Mouse (Mus musculus) NIH3T3 (cell line): ENCODE data around the gene Spta1.

Experiments
- DNase-seq: peaks from one replicate; pipeline ENCODE4 v3.0.0-alpha.2; 2012; ENCODE audit warnings: low read depth

Gene Spta1

DNA sequence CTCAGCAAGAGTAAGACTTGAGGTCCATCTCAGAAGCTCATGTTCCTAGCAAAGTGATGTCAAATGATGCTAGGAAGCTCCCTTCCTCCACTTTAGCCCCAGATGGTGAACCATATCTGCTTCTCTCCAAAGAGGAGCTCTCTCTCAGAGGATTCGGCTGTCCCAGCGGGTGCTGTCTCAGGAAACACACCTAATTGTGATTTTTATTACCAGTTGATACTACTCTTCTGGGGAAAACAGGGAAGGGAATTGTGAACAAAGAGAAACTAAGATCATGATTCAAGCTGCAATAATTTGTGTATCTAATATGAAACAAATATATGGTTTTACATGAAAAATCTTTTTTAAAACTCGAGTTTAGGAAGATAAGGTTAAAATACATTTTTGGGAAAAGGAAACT lies 79.4 kb downstream of the Spta1 start, which contains the start of gene Olfr419:
Olfr419 (minus strand) TSS at position 101 of the 400 bp plus-strand sequence.
- no peak for DNase-seq

- no peak for DNase-seq
Observed at GRCm38 (mm10) chr1:174267816-174268215, 95.2 kb downstream of the Spta1 start.

GRCm38 (mm10) chr1:174269162-174269561 lies 96.6 kb downstream of the Spta1 start:
- no peak for DNase-seq

DNA sequence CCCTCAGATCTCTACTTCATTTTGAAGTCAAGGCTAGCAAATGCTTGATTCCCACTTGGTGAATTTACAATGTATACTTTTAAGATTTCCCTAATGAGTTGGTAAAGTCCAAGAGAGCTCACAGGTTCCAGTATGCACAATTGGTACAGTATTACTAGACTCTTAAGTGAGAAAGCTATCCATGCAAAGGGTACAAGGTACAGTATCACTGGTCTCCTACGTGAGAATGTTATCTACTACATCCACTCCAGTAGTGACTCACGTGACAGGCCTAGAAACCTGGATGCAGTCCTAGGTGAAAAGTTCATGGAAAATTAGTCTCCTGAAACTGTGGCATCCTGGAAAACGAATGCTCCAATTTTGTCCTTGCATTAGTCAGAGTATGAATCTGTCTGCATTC lies 98.1 kb downstream of the Spta1 start:
- DNase-seq, result no peak
